Mouse (Mus musculus) cortical plate, adult 2 months (tissue): ENCODE measurements around the gene 1700029J07Rik.

Experiments used
- CTCF ChIP-seq: fragments of 200-500 bp; IDR thresholded peaks from 2 replicates; pipeline ENCODE4 v1.5.1; 2011; ENCODE audit warnings: mild to moderate bottlenecking, control low read depth, low read length; ENCODE audit not compliant: insufficient read depth; ENCODE audit errors: extremely low read depth
- POLR2A ChIP-seq: fragments of 200-500 bp; IDR thresholded peaks from 2 replicates; pipeline ENCODE4 v1.6.1; 2011; ENCODE audit warnings: mild to moderate bottlenecking, low read length, control low read depth; ENCODE audit not compliant: insufficient read depth; ENCODE audit errors: extremely low read depth

DNA sequence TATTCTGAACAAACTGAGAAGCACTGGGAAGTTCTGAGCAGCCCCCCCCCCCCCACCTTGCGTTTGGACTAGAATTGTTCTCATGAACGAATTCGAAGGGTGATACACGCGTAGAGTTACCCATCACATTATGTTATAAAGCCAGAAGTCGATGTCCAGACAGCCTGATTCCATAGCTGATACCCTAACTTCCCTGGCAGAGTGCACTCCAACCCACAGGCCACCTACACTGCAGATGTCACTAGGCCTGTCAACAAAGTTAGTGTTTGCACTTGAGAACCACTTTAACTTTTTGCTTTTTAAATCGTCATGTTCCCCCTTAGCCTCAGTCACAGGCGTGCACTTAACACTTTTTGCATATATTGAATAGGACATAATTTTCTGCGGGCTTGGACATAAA, 38.1 kb downstream of the 1700029J07Rik start:
- no peak for TF ChIP-seq CTCF
- TF ChIP-seq POLR2A: no peak
